Comparison of ENCODE assay signal across 27 mouse cellular contexts in the genomic region with DNA sequence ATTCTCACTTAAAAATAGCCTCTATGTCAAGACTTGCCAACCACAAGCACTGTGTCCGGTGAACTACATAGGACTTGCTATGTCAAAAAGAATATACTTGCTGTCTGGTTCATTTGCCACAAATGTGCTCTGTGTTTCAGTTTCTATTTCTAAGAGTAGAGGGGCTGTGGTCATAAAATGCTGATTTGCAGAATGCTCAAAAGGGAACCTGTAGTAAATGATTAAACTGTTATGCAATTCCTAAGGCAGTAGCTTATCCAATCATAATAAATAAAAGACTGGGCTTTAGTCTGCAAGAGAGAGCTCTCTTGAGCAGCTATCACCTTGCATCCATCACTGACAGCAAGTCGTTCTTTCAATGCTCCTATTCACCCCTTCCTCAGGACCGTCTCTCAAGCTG. TPM values are rescaled to one million over a fixed set of nuclear protein-coding genes. Genes with fewer than 3 reads are reported as not detected.
A peak's percentile ranks its signal among the peaks of the same experiment; 100 is the strongest.
DNase-seq lines count a peak whose midpoint lies in the region; ATAC-seq and TF ChIP-seq lines count a peak whose summit lies in the region.
"Had no signal": no experiment of that assay in that cellular context is flagged by ENCODE, and none has a peak within 500 bp of the region (broad histone marks: within the 10 kb centered on the region; RNA-seq: fewer than 3 reads in every experiment).

No protein-coding gene starts in this region.

- H3K27ac ChIP-seq in intestine, embryonic 14.5 days (ENCODE audit: low read depth) = no peak overlapping the region
- no peak overlapping the region for H3K27ac ChIP-seq in intestine, postnatal 0 days (ENCODE audit: low read depth, low read length)
- H3K27ac ChIP-seq in intestine, embryonic 15.5 days = no peak overlapping the region
- H3K27ac ChIP-seq: embryonic facial prominence, embryonic 13.5 days; embryonic facial prominence, embryonic 15.5 days; forebrain, embryonic 13.5 days; forebrain, embryonic 15.5 days had no signal

- ATAC-seq in intestine, embryonic 14.5 days (replicated peaks; ENCODE audit: low FRiP score, low TSS enrichment, low read depth) = 0 out of 2 replicates have a peak, but pooled peaks have one; percentile 40
- ATAC-seq in intestine, postnatal 0 days = no peak
- peak; percentile 58; the same call in 1 of the 2 replicates for ATAC-seq in intestine, embryonic 15.5 days
- ATAC-seq: activated CD4-positive, CD25-positive, alpha-beta regulatory T cell, adult 4 months; forebrain, embryonic 13.5 days; forebrain, embryonic 15.5 days; forebrain, postnatal 0 days; Patski had no signal

- H3K36me3 ChIP-seq in intestine, embryonic 14.5 days (ENCODE audit: control insufficient read depth, insufficient read depth, low read length) = no peaks in the 10 kb centered on the region
- H3K36me3 ChIP-seq in intestine, postnatal 0 days (ENCODE audit: control insufficient read depth, insufficient read depth) = no peaks in the 10 kb centered on the region
- no peaks in the 10 kb centered on the region for H3K36me3 ChIP-seq in intestine, embryonic 15.5 days
- H3K36me3 ChIP-seq: embryonic facial prominence, embryonic 13.5 days; embryonic facial prominence, embryonic 15.5 days; forebrain, embryonic 15.5 days; G1E had no signal

- no peak for DNase-seq in intestine, embryonic 14.5 days (ENCODE audit: low spot score)
- peak; percentile 8 for DNase-seq in kidney, adult 9 months
- no peak for DNase-seq in kidney, postnatal 36 days
- DNase-seq in heart, postnatal 4 days = no peak
- DNase-seq in embryo, embryonic 10.5 days (ENCODE audit: low spot score) = no peak
- DNase-seq: adrenal gland, adult 8-10 months; adrenal gland, postnatal 14 days; adrenal gland, postnatal 36 days; cerebellum, adult 11-12 months; cerebellum, adult 2 months; cerebellum, adult 9-10 months; cerebellum, postnatal 10 days; cerebellum, postnatal 25 days; embryo, embryonic 11 days; forebrain, postnatal 0 days had no signal

- H3K4me1 ChIP-seq in intestine, embryonic 14.5 days (replicated peaks; ENCODE audit: control insufficient read depth, insufficient read depth, low read length) = no peaks in the 10 kb centered on the region
- no peaks in the 10 kb centered on the region for H3K4me1 ChIP-seq in intestine, postnatal 0 days (replicated peaks; ENCODE audit: control insufficient read depth, insufficient read depth, low read length)
- H3K4me1 ChIP-seq in intestine, embryonic 15.5 days (replicated peaks) = no peaks in the 10 kb centered on the region
- H3K4me1 ChIP-seq: embryonic facial prominence, embryonic 13.5 days; embryonic facial prominence, embryonic 15.5 days; forebrain, embryonic 13.5 days; forebrain, embryonic 15.5 days had no signal

- no peak overlapping the region for H3K9ac ChIP-seq in intestine, embryonic 14.5 days (ENCODE audit: low read length)
- H3K9ac ChIP-seq in intestine, postnatal 0 days (ENCODE audit: low read depth, low read length) = no peak overlapping the region
- H3K9ac ChIP-seq in intestine, embryonic 15.5 days = no peak overlapping the region
- H3K9ac ChIP-seq: embryonic facial prominence, embryonic 13.5 days; embryonic facial prominence, embryonic 15.5 days; forebrain, embryonic 13.5 days; forebrain, embryonic 15.5 days; forebrain, postnatal 0 days had no signal

- no peak overlapping the region for H3K4me2 ChIP-seq in intestine, embryonic 14.5 days (ENCODE audit: low read length)
- no peak overlapping the region for H3K4me2 ChIP-seq in intestine, postnatal 0 days (replicated peaks; ENCODE audit: low read depth)
- no peak overlapping the region for H3K4me2 ChIP-seq in intestine, embryonic 15.5 days (replicated peaks)
- H3K4me2 ChIP-seq: embryonic facial prominence, embryonic 13.5 days; embryonic facial prominence, embryonic 15.5 days; forebrain, embryonic 13.5 days; forebrain, embryonic 15.5 days had no signal

- no peaks in the 10 kb centered on the region for H3K27me3 ChIP-seq in intestine, embryonic 14.5 days (replicated peaks; ENCODE audit: control insufficient read depth, insufficient read depth, low read length)
- no peaks in the 10 kb centered on the region for H3K27me3 ChIP-seq in intestine, postnatal 0 days (replicated peaks; ENCODE audit: control insufficient read depth, insufficient read depth, low read length)
- H3K27me3 ChIP-seq in intestine, embryonic 15.5 days (replicated peaks) = no peaks in the 10 kb centered on the region
- H3K27me3 ChIP-seq: embryonic facial prominence, embryonic 13.5 days; embryonic facial prominence, embryonic 15.5 days; forebrain, embryonic 13.5 days; forebrain, embryonic 15.5 days had no signal

- no peak overlapping the region for H3K4me3 ChIP-seq in intestine, embryonic 14.5 days (ENCODE audit: low read depth, low read length)
- no peak overlapping the region for H3K4me3 ChIP-seq in intestine, postnatal 0 days (ENCODE audit: low read depth, low read length)
- H3K4me3 ChIP-seq in intestine, embryonic 15.5 days (replicated peaks) = no peak overlapping the region
- H3K4me3 ChIP-seq: embryonic facial prominence, embryonic 13.5 days; embryonic facial prominence, embryonic 15.5 days; erythroblast, embryonic 14.5 days; forebrain, embryonic 13.5 days; forebrain, embryonic 15.5 days had no signal

- H3K9me3 ChIP-seq in intestine, embryonic 14.5 days (ENCODE audit: control insufficient read depth, low read length) = peaks cover 3% of the 10 kb centered on the region; the same call in 1 of the 2 replicates
- no peaks in the 10 kb centered on the region for H3K9me3 ChIP-seq in intestine, postnatal 0 days (ENCODE audit: control insufficient read depth)
- no peaks in the 10 kb centered on the region for H3K9me3 ChIP-seq in intestine, embryonic 15.5 days
- H3K9me3 ChIP-seq: embryonic facial prominence, embryonic 15.5 days; forebrain, embryonic 13.5 days; forebrain, embryonic 15.5 days; G1E had no signal

- TF ChIP-seq CTCF in intestine, postnatal 0 days (IDR thresholded peaks at IDR 0.05; ENCODE audit: low read depth) = no peak

- WGBS in intestine, embryonic 14.5 days = 57% methylated on average over 3 of the region's 3 CpGs
- 58% methylated on average over 3 of the region's 3 CpGs for WGBS in intestine, postnatal 0 days
- 59% methylated on average over 3 of the region's 3 CpGs for WGBS in intestine, embryonic 15.5 days

RNA-seq across cellular contexts. Expression of a gene that starts 47.9 kb away (rescaled TPM):
- polyA plus RNA-seq in intestine, embryonic 14.5 days (2014; fragmentation: Nextera tagmentation; extraction: Ambion mirVana) = 0.38 TPM in 1 of 2 replicates, not detected in the other
- 0.05 and 0.08 TPM in 2 replicates for polyA plus RNA-seq in intestine, postnatal 0 days (2015; fragmentation: Nextera tagmentation; extraction: Ambion mirVana)
- polyA plus RNA-seq in intestine, embryonic 15.5 days (2015; fragmentation: Nextera tagmentation; extraction: Ambion mirVana) = 0.16 and 0.29 TPM in 2 replicates
- total RNA-seq in heart, postnatal 4 days (2021) = not detected
- total RNA-seq: adrenal gland, adult 18-20 months; adrenal gland, adult 8-10 months; adrenal gland, postnatal 14 days; adrenal gland, postnatal 36 days; G1E had no signal
- polyA plus RNA-seq: activated CD4-positive, CD25-positive, alpha-beta regulatory T cell, adult 4 months; C2C12; cerebellum, adult 2 months; erythroblast, embryonic 14.5 days; G1E had no signal
